Mouse (Mus musculus) left cerebral cortex, adult 11 months (tissue): Measurements from ENCODE around the gene Ephb1.

Experiments
- DNase-seq: peaks from one replicate; pipeline ENCODE4 v3.0.0; 2022; ENCODE audit warnings: low spot score

The Ephb1 gene

GRCm38 (mm10) chr9:102066601-102067000 lies 287.9 kb downstream of the Ephb1 start:
- DNase-seq = no peak

DNA sequence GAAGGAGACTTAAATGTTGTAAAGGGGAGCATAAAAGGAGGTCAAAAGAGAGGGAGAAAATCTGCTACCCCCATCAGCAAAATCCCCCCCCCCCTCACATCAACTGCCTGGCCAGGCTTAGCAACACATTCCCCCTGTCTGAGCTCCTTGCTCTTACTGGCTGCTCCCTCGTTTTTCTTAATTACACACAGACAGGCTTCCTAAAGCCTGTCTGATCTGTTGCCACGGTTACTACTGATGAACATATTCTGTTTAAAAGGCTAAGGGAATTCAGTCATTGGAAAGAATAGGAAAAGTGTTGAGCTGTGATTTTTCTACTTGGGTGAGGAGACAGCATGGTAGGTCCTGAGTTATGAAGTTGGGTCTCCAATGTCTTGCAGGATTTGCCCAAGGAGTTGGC lies 308.6 kb downstream of the Ephb1 start:
- no peak for DNase-seq

DNA sequence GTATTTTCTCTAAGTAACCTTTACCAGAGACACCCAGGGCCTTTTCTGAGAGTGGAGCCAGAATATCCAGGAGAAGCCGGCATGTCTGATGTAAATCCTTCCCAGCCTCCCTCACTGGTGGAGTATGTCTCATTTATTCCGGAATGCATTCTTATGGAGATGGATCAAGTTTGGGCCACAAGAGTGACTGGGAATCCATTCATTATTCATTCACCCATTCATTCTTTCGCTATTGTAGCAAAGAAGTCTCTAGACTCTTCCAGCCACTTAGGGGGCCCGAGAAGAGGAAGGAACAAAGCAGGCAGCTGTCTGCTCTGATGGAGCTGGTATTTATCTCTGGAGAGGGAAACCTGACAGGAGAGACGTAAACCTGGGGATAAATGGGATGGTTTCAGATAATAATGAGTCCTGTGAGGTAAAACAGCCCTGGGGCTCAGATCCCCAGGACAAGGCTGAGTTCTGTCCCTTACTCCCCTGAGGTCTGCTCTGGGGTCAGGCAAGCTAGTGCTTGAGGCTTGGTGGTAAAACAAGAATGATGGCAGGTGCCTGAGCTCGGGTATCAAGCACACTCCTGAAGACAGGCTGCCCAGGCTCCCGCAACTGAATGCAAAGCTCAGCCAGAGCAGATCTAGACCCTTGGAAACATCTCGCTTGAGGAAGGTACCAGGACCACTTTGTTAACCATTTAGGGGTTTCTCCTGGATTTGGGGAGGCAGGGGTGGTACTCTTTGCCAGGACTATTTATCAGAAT lies 309.2 kb downstream of the Ephb1 start:
- DNase-seq = no peak

- DNase-seq = no peak
Observed at GRCm38 (mm10) chr9:102039011-102039733, 315.3 kb downstream of the Ephb1 start.

DNA sequence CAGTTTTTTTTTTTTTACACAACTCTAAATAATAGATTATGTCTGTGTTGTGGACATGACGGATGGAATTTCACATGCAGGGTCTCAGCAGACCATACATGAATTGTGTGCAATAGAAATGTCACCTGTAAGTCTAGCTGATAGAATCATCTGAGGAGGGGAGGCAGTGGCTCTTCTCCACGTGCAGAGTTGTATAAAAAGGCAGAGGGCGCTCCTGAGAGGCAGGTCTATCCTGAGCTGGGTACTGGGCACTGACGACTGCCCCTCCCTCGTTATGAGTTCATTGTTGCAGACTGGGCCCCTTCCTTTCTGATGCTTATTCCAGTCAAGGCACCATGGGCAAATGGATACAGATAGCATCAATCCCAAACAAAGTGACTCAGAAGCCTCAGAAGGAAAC lies 318.4 kb downstream of the Ephb1 start:
- DNase-seq = no peak

DNA sequence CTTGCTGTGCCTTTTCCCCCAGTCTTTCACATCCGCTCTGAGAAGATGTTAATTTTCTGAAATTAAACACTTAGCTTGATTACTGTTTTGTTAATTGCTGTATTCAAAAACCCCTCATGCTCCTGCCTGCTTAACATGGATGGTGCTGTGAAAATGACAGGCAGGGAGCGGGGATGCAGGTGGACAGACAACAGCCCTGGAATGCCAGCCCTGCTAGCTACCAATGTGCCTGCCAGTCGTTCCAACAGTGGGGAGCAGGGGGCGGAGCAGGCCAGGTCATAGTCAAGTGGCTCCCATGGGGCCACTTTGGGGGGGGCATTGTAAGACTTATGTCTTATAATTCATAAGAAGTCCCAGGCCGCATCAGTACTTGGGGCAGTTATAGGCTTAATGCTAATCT lies 321.3 kb downstream of the Ephb1 start:
- DNase-seq = no peak

- DNase-seq = no peak
Observed at GRCm38 (mm10) chr9:102032376-102032775, 322.1 kb downstream of the Ephb1 start.

GRCm38 (mm10) chr9:102029661-102030060 lies 324.8 kb downstream of the Ephb1 start:
- DNase-seq = no peak

DNA sequence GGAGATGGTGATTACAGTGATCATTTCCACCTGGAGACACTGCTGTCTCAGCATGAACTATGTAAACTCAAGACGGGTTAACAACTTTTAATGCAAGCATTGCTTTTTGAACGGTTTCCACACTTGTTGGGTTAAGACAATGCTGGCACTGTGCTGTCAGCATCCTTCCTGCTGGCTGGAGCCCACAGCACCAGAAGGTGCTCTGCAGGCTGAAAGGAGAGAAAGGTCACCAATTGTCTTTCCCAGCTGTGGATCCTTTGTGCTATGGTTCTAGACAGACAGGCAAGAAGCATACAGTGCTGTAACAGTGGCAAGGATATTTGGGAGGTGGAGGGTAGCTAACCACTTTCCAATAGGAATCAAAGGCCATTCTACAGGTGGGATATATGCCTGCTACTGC lies 328.4 kb downstream of the Ephb1 start:
- DNase-seq = no peak

DNA sequence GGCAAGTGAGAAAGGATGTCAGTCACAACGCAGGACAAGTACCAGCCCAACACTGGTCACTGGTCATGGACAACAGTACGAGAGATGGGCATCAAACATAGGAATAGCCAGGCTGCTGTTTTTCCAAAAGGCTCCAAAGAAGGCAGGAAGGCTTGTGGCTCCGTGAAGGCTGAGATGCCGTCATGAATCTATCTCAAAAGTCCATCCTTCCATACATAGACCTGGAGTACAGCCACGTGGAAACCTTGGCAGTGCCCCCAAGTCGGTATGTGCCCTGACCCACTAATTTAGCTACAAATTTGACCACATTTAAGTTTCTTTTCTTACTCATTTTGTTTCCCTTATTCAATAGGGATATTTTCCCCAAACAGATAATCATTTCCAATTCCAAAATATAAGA lies 329.4 kb downstream of the Ephb1 start:
- DNase-seq = no peak

DNA sequence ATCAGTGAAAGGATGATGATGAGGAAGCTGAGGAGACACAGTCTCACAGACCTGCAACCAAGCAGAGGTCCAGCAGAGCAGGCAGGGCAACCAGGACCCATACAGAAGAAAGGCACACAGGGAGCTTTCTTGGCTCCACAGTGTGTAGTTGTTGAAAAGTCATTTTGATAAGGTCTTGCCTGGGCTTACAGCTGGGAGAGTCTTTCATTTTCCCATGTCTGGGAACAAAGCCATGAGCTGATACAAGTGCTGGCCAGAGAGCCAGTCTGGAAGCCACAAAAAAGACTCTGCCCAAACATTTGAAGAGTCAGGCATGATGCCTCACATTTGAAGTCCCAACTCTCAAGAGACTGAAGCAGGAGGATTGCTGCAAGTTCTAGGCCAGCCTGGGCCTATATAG lies 339.0 kb downstream of the Ephb1 start:
- DNase-seq = no peak

GRCm38 (mm10) chr9:102007706-102008105 lies 346.8 kb downstream of the Ephb1 start:
- DNase-seq = no peak

- DNase-seq = no peak
Observed at GRCm38 (mm10) chr9:102006539-102006938, 348.0 kb downstream of the Ephb1 start.

- DNase-seq = no peak
Observed at GRCm38 (mm10) chr9:102002920-102003319, 351.6 kb downstream of the Ephb1 start.

DNA sequence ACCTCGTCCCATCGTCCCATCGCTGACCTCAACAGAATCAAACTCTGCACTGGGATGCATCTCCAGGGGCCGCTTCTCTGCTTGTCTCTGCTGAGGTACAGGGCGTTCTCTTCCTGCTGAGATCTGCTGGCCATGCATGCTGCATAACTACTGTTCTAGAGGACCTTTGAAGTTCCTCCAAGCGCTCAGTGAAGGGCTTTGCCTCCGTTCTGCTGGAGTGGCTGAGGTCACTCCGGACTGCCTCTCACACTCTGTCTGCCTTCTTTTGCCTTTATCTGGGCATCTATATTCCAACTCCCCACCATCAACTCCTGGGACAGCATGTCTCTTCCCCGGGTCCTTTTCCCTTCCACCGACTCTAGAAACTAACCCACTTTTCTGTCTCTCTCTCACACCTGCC lies 352.3 kb downstream of the Ephb1 start:
- no peak for DNase-seq

- no peak for DNase-seq
Observed at GRCm38 (mm10) chr9:102001633-102002165, 352.8 kb downstream of the Ephb1 start.

GRCm38 (mm10) chr9:101999690-102000089 lies 354.8 kb downstream of the Ephb1 start:
- DNase-seq = no peak

DNA sequence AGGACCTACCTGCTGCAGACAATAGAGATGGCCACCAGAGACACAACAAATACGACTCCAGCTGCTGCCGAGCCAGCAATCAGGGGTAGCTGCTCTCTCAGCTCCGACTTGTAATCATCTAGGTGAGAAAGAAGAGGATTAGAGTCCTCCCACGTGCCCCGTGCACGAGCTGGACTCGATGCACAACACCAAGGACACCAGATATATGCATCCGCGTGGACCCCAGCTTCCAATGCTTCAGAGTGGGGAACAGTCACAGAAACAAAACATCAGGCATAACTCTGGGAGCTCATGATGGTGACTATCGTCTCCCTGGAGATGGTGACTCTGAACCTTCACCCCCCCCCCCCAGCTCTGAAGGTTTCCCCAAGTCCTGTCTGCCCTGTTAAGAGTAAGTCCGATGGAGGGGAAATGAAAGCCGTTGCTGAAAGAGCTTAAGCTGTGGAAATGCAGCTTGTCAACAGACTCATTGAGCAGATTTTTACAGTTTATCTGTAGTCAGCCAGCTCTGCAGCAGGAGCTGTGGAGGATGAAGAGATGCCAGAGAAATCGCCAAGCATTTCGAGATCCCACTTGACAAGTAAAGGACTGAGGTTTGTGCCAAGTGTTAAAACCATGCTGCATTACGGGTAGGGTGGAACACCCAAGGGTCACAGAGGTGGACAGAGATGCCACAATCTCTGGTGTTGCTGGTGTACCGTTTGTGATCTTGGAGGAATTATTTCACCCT lies 357.6 kb downstream of the Ephb1 start:
- no peak for DNase-seq

DNA sequence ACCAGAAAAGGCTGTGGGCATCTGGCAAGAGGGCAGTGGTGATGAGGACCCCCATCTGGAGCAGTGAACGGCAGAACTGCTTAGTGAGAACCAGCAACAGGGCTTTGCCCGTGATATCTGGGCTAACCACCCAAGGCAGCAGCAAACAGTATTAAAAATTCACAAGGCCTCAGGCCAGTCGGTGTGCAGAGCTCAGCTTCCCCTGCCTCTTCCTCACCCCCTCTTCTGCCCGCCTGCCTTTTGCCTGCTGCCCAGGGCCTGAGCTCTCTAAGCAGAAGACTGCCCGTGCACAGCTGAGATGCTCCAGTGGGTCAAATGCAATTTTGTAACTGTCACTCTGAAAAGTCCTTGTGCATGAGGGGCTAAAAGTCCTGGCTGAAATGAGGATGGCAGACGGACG lies 358.3 kb downstream of the Ephb1 start:
- DNase-seq = no peak

GRCm38 (mm10) chr9:101995423-101996156 lies 358.9 kb downstream of the Ephb1 start:
- DNase-seq = no peak

DNA sequence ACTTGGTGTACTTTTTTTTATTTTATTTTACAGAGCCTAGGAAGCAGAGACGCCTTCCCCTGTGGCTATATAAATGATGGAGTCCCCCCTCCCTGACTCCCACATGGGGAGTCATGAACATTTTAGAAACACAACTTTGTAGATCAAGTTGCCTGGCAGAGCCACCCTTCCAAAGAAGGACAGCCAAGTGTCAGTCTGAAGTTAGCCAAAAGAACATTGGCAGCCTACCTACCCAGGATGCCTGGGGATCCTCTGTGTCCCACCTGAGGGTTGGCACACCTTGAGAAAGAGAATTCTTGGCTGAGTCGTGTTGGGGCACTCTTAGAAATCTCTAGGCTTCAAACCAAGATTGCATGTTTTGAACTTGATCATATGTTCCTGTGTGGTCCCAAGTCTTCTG lies 360.4 kb downstream of the Ephb1 start:
- DNase-seq = no peak

DNA sequence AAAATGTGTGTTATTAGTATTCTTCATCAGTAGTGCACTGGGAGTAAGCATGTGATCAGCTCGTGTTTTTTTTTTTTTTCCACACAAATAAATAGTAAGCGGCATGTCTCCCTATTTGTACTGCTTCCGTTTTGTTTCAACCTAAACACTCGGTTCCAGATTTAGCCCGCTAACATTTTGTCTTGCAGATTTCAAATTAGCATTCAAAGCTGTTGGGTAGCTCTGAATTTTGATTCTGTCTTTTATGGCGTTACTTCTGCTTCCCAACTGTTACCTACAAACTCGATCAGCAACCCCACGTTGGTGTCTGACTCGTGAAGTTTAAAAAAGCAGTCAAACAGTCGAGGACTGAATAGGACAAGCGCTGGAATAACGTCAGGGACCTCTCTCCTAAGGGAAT lies 363.7 kb downstream of the Ephb1 start:
- no peak for DNase-seq
